Mouse (Mus musculus): ENCODE measurements around the gene Cdh13.

DNA sequence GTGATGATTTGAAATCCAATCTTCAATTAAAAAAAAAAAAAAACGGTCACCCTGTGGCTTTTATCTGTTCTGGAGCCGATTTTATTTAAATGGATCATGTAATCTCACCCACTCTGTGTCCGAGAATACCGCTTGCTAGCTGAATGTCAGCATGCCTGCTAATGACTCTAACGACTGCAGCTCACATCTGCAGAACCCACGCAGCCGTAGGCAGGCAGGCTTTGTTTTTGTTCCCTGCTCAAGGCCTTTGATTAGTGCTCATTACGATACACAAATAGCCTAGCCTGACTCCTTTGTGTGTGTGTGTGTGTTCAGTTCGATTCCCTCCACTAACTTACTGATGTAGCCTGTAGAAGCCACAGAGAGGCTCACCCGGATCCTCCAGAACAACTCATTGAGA lies 531.5 kb downstream of the Cdh13 start:
- TF ChIP-seq CTCF (IDR thresholded peaks at IDR 0.05; ENCODE audit: low read depth) (no peak), EP300 (optimal IDR thresholded peaks at IDR 0.05) (no peak)

Data from stomach, postnatal 0 days (tissue).